Mouse (Mus musculus) MEL (cell line): ENCODE results near the gene 1700086D15Rik.

Experiments
- CTCF ChIP-seq, 3 experiments: IDR thresholded peaks in 2 of 3; conservative IDR thresholded peaks in 1 of 3; 2 replicates each; pipeline ENCODE4 v1.5.1; 2011 to 2012; ENCODE audit warnings: low read length in 3 of 3, low read depth in 2 of 3, mild to moderate bottlenecking in 2 of 3, improper control_type of control experiment in 1 of 3, inconsistent platforms in 1 of 3, mixed read lengths in 1 of 3, moderate library complexity in 1 of 3; ENCODE audit not compliant: control insufficient read depth in 1 of 3, insufficient read depth in 1 of 3, poor library complexity in 1 of 3, severe bottlenecking in 1 of 3
- EP300 ChIP-seq, 2 experiments: IDR thresholded peaks; 2 replicates each; pipeline ENCODE4 v1.6.1; 2011; ENCODE audit warnings: improper control_type of control experiment in 2 of 2, low read length in 2 of 2, low read depth in 1 of 2, mild to moderate bottlenecking in 1 of 2
- JUND ChIP-seq: IDR thresholded peaks from 2 replicates; pipeline ENCODE4 v1.6.1; 2011; ENCODE audit warnings: low read depth, mild to moderate bottlenecking, improper control_type of control experiment, low read length
- MAFK ChIP-seq: IDR thresholded peaks from 2 replicates; pipeline ENCODE4 v1.6.1; 2011; ENCODE audit warnings: low read depth, mild to moderate bottlenecking, low read length, improper control_type of control experiment, borderline replicate concordance
- POLR2A ChIP-seq, 2 experiments: IDR thresholded peaks; 2 replicates each; pipeline ENCODE4 v1.6.1; 2011 to 2012; ENCODE audit warnings: low read length in 2 of 2, mild to moderate bottlenecking in 2 of 2, control low read depth in 1 of 2, improper control_type of control experiment in 1 of 2, low read depth in 1 of 2, moderate library complexity in 1 of 2; ENCODE audit not compliant: control insufficient read depth in 1 of 2, insufficient read depth in 1 of 2, poor library complexity in 1 of 2
- USF1 ChIP-seq: IDR thresholded peaks from 2 replicates; pipeline ENCODE4 v1.6.1; 2014; ENCODE audit warnings: low read depth, mild to moderate bottlenecking, inconsistent platforms, low read length, improper control_type of control experiment, moderate library complexity

- no peak for TF ChIP-seq CTCF (IDR thresholded peaks at IDR 0.05 in 2 of 3, conservative IDR thresholded peaks at IDR 0.05 in 1 of 3; ENCODE audit: control insufficient read depth in 1 of 3, insufficient read depth in 1 of 3, low read depth in 2 of 3, low read length in 3 of 3, poor library complexity in 1 of 3, severe bottlenecking in 1 of 3)
- TF ChIP-seq EP300 (IDR thresholded peaks at IDR 0.05; ENCODE audit: low read depth in 1 of 2, low read length in 2 of 2): no peak
- no peak for TF ChIP-seq MAFK
- no peak for TF ChIP-seq POLR2A (IDR thresholded peaks at IDR 0.05; ENCODE audit: control insufficient read depth in 1 of 2, insufficient read depth in 1 of 2, low read depth in 1 of 2, low read length in 2 of 2, poor library complexity in 1 of 2)
- no peak for TF ChIP-seq JUND
- TF ChIP-seq USF1: no peak
Observed at GRCm38 (mm10) chr11:65158658-65158990, 1.1 kb downstream of the 1700086D15Rik start.
